Mouse (Mus musculus): ENCODE measurements around the gene Skint8.
A peak's percentile ranks its signal among the peaks of the same experiment; 100 is the strongest.
"Not testable (repeated sequence)": the region's sequence is repeated elsewhere in the genome, so short reads cannot be mapped to it uniquely, and the experiment has no call there.

The Skint8 gene

DNA sequence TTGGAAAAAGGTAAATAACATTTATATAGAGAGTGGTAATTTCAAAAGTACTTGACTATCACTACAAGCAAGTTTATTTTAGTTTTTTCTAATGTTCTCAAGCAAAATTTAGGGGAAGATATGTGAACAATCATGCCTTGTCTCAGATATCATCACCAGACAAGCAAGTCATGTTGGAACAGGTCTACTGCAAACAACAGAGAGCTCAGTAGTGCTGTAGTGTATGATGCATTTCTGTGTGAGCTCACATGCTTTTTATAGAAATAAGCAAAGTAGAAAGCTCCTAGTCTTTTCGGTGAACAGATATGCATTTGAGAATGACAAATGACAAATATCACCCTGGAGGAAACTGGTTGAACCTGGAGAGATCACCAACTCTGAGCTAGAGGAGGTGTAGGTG, at the start of gene Skint8:
Skint8 (plus strand) TSS at position 301 of the 400 bp plus-strand sequence.
- DNase-seq (ENCODE audit: low spot score) = no peak

DNA sequence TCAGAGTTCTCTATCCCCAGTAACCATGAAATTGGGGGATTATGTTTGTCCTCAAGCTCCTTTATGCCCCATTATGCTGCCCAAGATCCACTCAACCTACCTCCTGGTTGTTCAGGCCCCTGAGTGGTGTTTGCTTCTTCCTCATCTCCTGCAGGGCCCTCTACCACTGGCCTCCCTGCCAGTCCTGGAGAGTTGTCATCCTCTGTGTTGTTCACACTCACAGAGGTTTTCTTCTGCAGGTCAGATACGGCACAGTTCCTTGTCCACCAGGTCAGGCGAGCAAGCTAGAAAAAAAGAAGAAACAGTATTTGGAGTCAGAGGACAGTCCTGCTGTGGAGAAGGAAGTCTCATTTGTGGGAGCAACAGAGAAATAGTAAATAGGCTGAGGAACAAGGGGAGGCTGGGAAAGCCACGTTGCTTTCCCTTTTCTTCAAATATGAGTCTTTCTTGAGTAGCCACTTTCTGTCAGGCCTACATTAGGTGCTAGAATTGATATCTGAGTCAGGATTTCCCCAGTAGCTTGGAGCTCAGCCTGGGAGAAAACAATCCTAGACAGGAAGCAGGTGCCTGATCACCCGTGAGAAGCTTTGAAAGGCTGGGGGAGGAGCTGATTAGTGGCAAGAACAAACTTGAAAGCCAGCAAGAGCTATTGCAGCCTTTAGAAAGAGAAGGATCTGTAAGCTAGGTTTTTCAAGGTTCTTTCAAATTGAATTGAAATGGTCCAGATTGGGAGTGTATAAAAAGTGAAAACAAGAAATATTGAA, 38.9 kb upstream of the Skint8 start:
- no peak for DNase-seq (ENCODE audit: low spot score)

DNA sequence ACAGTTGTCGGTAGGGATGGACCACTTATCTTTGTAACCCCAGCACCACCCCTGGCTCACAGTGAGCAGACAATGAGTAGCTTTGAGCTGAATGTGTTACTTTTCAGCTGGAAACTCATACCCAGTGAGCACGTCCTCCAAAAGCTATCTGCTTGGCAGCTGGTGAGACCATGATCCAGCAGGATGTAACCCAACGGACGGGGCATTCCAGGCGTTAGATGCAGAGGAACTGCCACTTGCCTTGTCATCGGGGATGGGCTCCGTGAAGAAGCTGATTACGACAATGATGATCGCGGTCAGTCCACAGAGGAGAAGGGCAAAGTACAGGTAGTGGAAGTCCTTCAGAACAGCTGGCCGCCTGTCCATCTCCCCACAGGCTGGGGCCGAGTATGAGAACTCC, 35.6 kb upstream of the Skint8 start:
- DNase-seq (ENCODE audit: low spot score) = no peak

DNA sequence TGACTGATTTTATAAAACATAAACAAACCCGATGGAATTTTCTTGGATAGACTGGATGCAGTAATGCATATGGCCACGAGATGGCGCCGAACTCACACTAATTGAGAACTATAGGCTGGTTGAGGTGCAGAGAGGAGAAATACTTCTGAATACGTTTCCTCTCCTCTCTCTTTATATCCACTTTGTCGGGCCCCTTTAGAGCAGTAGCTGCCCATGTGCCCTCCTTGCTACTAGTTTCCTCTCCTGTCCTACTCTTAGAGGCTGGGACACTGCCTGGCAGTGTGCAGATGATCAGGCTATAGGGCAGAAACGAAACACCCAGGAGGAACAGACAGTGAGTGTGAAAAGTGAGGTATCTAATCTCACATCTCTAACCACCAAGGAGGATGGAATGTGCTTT, 33.2 kb upstream of the Skint8 start:
- DNase-seq (ENCODE audit: low spot score) = peak; percentile 24

DNA sequence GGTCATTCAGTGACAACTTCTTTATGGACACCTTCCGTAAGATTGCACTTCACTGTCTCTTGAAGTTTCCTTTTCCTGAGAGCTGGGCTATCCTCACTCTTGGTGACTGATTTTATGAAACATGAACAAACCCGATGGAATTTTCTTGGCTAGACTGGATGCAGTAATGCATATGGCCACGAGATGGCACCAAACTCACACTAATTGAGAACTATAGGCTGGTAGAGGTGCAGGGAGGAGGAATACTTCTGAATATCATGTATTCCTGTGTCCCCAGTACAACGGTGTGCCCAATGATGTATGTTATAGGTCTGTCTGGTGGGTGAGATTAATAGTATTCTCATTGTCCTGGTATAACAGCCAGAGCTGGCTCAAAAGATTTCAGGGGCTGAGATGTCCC, 32.6 kb upstream of the Skint8 start:
- DNase-seq (ENCODE audit: low spot score) = peak; percentile 68

DNA sequence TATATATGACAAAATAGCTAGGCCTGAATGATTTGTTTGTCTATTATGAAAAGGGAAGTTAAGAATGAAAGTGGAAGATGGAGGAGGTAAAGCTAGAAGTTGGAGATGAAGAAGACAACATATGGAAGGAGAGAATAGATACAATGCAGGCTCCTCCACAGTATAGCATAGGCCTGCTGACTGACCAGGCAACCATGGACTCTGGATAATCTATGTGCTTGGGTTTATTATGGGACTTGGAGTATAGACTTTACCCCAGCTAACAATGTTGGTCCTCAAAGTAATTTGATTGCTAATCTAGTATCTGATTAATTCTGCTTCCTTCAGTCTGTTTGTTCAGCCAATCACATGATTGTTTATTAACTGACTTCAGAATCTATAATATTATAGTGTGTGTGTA, 27.1 kb upstream of the Skint8 start:
- no peak for DNase-seq (ENCODE audit: low spot score)

DNA sequence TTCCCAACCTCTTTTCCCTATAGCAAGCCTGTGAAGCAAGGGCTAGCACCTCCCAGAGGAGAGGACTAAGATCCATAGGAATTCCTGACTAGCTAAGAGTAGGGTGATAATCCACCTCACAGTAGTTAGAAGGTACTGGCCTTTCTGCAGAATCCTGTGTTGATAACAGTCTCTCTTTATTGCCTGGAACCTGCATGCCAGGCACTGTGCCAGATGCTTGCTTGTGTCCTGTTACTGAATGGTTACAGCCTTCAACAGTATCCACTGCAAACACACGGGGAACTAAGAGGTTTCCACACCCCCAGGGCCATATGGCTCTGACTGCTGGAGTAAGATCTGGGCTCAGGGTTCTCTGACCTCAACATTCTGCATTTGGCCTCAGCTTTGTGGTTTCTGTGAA, 21.4 kb upstream of the Skint8 start:
- DNase-seq (ENCODE audit: low spot score) = no peak

DNA sequence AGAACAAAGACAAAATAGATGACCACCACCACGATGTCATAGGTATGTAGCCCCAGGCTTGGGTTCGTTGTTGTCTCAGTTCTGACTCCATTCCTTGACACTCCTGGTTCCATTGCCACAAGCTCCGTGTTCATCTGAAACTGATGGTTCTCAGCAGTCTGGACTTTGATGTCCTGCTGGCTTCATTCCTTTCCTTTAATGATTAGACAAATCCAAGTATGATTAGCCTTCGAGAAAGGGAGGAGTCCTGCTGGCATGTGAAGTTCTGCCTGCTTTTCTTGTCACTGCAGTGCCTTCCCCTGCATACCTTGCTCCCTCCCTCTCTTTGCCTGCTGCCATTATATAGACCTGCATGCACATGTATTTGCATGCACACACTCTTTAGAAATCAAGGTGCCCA, 20.6 kb upstream of the Skint8 start:
- no peak for DNase-seq (ENCODE audit: low spot score)

DNA sequence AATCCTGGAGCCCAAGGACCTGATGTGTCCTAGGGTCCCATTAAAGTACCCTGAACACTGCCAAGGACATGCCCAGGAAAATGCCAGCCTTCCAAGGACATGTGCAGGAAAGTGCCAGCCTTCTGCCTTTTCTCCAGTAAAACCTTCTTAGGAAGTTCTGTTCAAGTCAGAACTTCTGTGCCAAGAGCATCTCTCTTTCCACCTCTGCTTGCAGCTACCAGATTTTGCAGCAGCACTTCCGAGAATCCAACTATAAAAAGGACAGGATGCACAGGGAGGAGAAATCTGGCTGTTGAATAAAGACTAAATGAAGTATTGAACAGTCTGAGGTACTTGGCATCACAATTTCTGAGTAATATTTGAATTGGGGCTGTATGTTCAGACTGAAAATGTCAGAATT, 18.7 kb upstream of the Skint8 start:
- DNase-seq (ENCODE audit: low spot score) = not testable (repeated sequence)

DNA sequence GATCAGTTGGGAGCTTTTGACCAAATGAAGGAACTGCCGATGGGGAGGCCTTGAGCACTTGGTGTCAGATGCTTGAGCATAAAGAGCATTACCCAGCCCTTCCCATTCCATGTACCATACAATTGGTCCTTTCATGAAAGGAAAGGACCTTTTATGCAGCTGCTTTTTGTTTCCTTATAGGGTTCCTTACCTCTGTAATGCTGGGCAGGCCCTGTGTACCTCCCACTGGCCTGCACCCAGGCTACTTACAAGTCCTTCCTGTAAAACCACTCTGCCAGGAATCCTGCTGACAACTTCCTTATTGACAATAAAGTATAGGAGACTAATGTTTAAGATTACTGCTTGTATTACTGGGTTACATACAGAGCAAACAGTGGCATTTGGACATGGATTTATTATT, 17.7 kb upstream of the Skint8 start:
- no peak for DNase-seq (ENCODE audit: low spot score)

DNA sequence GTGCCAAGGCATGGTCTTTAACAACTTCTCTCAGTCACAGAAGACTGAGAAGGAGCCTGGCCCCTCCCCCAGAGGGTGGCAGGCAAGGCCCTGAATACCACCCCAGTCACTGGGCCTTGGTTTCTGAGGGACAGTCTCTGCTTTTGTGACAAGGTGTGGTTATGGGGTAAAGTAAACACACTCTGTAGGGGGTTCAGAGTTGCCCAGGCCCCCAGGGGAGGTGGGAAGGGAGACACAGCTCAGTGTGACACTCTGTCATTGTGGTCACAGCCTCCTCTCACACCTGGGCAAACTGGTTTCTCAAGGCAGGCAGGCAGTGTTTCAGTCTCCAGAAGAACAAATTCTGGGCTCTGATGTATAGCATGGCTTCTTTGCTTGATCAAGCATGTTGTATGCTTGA, 16.4 kb upstream of the Skint8 start, which contains the start of gene Slc5a9:
Slc5a9 (minus strand) TSS at position 144 of the 400 bp plus-strand sequence.
- DNase-seq (ENCODE audit: low spot score) = no peak

DNA sequence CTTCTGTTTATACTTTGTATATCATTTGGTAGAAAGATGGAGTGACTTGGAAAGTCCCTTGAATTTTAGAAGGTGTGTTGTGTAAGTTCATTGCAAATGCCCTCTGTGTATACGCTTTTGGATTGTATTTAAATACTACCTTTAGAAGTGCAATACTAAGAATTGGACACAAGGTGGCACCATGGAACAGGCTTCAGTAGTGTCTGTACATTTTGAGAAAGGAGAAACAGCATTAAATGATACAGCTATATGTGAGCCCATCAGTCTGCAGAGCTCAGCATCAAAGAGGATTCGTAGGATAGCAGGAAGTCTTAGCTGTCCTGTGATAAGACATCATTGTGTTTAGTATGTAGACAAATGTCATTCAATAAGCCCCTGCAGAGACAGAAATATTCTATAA, 11.3 kb upstream of the Skint8 start:
- DNase-seq (ENCODE audit: low spot score) = no peak

DNA sequence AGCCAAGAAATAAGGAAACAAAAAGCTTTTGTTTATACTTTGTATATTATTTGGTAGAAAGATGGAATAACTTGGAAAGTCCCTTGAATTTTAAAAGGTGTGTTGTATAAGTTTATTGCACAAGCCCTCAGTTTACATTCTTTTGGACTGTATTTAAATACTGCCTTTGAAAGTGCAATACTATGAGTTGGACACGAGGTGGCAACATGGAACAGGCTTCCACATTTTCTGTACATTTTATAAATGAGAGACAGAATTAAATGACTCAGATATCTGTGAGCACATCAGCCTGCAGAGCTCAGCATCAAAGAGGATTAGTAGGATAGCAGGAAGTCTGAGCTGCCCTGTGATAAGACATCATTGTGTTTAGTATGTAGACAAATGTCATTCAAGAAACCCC, 42.1 kb downstream of the Skint8 start:
- DNase-seq (ENCODE audit: low spot score) = no peak

DNA sequence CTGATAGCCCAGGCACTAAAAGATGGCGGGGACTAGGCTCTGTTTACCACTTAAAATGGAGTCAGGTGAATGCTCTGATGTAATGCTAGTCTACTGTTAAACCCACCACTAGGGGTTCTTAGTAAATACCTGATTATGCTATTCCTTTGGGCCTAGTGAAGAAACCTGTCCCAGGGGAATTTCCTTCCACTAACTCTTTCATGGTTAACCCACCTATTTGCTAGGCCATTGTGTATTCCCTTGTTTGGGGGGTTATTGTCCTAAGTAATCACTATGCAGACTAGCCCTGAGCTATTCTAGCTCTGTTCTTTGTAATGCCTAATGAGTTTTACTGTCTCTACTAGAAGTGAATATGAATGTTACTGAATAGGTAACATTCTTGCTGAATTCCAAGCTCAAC, 44.0 kb downstream of the Skint8 start:
- not testable (repeated sequence) for DNase-seq (ENCODE audit: low spot score)

DNA sequence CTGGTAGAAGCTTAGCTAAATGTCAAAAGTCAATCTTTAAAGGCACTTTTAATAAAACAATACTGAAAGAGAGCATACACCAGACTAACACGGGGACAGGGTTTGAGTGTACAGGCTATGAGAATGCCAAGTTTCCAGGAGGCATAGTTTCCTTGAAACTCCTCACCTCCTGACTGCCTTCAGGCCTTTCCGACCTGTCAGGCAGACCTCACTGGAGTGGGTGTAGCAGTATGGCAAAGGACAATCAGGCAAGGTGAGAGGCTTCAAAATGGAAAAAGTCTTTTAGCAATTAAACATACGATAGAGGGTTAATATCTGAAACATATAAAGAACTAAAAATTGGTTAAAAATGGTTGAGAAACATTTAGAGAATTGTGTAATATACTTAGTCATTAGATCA, 44.5 kb downstream of the Skint8 start:
- DNase-seq (ENCODE audit: low spot score) = no peak

DNA sequence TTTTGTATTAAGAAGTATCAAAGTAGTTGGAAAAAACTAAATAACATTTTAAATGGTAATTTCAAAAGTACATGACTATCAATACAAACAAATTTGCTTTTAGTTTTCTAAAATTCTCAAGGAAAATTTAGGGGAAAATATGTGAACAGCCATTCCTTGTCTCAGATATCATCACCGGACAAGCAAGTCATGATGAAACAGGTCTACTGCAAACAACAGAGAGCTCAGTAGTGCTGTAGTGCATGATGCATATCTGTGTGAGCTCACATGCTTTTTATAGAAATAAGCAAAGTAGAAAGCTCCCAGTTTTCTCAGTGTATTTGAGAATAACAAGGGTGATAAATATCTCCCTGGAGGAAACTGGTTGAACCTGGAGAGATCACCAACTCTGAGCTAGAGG, 53.4 kb downstream of the Skint8 start, which contains the start of gene Skint7:
Skint7 (plus strand) TSS at position 301 of the 400 bp plus-strand sequence.
- no peak for DNase-seq (ENCODE audit: low spot score)

All from ovary, postnatal 10 days (tissue).